Mouse (Mus musculus) c-Kit-positive CD71-positive TER-119-positive erythroid progenitor cells, embryonic 14.5 days (primary cell): ENCODE measurements around the gene Matn4.

Source experiments
- DNase-seq: peaks from one replicate; pipeline ENCODE4 v3.0.0-alpha.2; 2013; ENCODE audit warnings: low spot score

Gene Matn4

DNA sequence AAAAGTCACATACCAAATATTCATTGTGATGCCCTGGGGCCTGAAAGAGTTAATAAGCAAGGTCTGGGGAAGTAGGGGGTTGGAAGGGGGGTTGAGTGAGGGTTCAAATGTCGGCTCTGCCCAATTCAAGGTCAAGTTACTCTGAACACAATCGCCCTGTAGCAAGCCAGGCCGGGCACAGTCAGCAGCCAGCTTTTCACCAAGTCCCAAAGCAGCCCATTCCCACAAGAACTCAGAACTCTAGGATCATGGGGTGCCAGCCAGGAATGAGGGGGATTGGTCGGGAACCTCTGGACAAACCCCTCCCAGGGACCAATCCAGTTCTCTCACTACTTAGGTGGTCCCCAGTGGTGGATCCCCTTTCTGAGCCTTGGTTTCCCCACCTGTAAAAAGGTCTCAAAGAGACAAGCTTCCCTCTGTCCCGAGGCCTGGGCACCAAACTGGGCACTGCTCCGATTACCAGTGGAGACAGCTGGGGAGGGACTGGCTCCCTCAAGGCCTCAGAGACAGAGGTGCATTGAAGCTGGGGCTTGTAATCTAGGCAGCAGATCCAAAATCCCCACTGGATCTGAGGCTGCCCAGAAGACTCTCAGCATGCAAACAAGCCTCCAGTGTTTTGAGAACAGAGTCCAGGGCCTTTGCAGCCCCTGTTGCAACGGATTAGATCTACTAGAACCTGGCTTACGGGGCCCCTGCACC, 31.4 kb upstream of the Matn4 start:
- DNase-seq = no peak

DNA sequence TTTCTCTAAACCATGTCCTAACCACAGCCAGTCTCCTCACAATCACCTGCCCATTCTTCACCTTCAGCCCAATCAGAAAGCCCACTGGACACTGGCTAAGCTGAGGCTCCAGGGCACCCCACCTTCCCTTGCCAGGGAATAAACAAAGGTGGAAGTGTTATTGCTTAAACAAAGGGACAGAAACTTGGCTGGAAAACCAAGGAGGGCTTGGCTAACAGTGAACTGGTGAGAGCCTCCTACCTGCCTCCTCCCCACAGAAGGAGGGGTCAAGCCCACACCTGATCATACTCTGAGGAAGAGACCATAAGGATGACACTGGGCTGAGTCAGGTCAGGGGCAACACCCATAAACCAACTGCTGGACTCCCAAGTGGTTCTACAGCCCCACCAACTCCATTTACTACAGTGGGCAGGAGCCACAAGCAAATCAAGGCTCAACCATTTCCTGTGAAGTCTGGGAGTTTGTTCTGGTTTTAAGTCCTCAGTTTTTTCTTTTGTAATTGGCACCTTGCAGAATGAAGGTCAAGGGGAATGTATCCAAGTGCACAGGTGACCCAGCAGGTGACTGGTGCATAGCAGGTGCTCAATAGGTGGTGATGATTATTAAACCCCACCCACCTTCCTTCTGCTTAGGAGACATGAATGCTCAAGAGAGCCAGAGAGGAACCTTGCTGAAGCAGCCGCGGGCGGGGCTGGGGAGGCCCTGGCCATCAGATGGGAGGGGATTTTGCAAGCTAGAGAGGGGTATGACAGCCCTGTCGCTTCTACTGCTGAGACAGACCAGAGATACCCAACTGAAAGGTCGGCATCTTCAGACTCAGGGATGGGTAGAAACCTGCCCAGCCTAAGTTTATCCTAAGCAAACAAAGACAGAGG, 30.5 kb upstream of the Matn4 start:
- no peak for DNase-seq

DNA sequence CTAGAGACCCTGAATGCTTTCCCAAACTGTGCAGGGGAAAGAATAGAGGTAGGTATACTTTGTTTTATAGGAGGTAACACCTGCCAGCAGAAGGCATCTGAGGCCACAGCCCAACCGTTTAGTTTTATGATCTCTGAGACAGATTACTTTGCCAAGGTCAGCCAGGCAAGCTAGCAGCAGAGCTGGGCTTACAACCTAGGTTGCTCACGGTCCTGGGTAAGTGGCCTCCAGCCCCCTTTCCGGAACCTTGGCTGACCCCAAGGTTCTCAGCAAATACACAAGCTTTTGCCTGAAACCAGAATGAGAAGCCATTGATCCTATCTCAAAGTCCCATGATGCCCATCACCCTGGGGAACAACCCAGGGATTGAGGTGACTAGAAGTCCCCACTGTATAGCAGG, 29.7 kb upstream of the Matn4 start:
- DNase-seq = no peak

DNA sequence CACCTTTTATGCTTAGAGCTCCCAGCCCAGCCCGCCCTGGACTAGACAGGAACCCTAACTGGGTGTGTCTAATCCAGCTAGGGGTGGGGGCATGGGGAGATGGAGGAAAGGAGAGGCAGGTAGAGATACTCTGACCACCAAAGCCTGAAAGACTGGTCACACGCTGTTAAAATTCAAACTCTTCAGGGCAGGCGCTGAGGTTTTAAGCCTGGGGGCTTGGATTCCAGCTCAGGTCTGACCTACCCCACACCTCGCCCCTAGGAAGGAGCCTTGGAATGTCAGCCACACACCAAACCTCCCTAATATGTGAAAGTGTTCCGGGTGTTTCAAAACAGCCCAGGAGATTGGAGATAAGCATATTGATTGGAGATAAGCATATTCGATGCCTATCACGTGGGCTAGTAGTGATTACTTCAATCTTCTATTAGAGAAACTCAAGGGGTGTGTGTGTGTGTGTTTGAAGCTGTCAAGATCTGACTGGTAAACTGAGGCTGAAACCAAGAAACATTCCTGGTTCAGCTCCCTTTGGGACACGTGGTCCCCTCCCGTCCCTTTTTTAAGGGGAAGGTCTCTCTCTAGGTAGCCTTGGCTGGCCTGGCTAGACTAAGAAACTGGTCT, 28.4 kb upstream of the Matn4 start:
- DNase-seq = no peak

DNA sequence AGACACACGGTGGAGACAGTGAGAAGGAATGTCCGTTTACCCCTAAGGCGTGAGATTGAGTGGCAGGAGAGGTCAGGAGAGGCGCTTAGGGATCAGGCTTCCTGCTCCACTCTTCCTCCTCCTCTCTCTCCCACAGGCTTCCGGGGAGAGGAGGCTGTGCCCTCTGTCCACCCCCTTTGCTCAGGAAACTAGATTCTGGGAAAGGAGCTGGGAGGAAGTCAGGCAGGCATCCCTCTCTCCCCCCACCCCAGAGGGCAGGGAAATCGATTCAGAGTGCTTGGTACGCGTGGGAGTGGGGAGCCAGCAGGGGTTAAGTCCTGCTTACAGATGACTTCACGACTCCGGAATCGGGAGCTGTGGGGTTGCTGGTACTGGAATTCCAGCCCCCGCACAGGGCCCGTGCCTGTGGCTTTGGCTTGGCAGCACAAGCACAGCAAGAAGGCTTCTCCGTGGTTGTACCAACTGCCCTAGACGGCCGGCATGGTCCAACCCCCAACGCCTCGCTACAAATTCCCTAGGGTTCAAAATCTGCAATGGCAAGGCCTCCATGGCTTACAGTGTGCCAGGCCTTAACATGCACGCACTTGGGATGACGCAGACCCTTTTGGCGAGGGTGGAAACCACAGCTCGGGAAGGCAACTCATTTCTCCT, 27.7 kb upstream of the Matn4 start:
- no peak for DNase-seq

DNA sequence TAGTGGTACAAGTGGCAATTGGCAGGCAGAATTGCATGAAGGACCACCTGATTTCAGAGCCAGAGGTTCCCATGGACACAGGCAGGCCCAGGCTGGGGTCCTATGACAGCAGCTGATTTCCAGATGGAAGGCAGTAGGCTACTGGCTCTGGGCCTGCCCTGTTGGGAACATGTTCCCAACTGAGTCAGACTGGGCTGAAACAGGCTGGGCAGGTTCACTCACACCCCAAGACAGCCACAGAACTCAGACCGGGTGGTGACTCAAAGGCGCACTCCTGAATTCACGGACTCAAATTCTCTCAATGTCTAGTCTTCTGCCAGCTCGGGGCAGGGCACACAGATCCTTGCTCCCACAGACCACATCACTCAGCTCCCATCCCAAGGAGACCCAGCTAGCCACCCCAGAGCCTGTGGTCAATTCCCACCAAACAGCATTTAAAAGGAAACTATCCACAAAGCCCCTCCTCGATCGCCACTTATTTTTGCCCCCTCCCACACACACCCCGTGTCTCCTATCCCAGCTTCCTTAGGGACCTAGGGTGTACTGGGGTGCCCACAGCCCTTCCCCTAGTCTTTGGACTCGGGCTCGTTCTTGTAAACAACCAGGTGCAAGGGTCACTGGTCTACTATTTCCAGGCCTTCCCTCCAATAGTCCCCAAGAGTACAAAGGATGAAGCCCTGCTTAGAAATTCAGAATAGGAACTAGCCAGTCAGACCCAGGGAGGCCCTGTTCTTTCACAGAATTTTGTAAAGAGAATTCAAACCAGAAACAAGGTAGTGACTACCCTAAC, 26.9 kb upstream of the Matn4 start:
- no peak for DNase-seq

DNA sequence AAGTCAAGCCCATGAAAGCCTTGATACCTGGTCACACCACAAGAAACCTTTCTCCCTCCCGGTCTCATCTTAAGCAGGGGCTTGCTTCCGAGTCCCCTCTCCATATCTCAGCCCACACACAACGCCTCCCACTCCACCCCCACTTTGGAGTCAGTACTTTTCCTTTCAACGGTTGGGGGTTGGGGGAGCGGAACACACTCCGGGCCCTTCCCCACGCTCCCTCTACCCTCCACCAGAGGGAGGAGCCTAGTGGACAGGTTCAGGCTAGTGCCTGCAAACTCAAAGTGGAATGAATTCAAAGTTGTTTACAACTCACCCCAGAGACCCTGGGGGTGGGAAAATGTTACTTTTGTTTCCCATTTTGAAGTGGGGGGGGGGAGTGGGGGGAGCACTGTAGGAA, 25.7 kb upstream of the Matn4 start:
- no peak for DNase-seq

DNA sequence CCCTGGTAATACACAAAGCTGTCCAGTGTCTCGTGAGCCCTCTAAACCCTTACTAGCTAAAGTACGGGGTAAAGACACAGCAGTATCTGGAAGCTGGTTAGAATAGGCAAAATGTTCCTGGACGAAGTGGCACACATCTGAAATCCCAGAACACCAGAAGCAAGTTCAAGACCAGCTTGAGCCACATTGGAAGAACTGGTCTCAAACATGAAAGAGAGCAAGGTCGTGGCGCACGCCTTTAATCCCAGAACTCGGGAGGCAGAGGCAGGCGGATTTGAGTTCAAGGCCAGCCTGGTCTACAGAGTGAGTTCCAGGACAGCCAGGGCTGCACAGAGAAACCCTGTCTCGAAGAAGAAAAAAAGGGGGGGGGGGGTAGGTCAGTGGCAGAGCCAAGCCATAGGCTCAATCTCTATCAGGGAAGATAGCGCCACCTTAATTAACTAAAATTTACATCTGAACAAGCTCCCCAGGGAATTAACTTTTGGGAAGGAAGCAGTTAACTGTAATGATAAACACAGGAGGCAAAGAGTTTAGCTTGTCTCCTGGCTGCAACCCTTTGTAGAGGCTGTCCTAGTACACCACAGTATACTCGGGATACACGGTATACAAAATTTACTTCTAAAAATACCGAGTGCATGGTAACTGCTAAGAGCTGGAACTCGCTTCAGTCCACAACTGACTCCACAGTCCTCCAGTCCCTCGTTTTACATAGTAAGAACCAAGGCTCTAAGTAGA, 25.1 kb upstream of the Matn4 start:
- no peak for DNase-seq

DNA sequence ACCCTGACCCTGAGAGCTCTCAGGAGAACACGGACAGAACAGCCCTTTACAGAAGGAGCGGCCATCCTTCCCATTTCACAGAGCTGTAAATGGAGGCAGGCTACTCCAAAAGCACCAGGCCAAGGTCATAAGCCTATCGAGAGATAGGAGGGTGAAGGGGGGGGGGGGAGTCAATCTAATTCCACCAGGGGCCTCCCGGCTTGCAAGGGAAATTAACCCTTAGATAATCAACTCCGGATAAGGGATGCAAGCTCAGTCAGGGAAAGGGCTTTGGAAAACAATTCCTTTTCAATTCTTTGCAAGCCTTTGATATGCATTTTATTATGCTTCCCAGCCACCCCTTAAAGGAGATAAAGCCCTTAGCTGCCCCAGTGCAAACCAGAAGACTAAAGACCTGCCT, 23.5 kb upstream of the Matn4 start:
- no peak for DNase-seq

DNA sequence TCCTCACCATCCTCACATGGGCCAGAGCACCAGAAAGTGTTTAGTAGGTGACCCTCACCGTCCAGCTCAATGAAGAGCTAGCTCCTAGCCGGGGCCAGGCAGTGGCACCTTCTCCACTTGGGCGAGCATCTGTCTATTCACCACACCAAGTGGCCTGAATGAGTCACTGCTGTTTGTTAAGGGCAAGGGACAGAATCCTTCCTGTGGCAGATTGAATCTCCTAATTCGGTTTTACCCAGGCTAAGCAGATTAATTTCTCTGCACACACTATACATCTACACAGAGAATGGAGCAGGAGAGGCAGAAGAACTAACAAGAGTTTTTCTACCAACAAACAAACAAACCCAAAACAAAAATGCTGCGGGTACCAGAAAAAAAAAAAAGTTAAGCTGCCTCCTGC, 22.0 kb upstream of the Matn4 start:
- DNase-seq = no peak

DNA sequence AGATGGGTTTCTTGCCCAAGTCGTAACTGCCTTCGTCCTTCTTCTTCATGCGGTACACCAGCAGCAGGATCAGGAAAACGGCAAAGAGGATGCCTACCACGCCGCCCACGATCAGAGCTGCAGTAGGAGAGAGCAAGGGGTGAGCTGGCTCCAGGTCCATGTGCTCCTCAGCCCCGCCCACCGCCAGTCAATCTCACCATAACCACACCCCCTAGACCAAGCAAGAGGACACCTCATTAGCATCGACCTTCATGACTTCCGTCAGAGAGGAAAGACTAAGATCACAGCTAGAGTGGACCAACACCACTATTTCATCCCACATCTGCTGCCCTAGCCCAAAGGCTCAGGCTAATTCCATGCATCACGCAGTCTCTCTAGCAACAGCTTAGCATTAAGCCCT, 21.2 kb upstream of the Matn4 start:
- no peak for DNase-seq

DNA sequence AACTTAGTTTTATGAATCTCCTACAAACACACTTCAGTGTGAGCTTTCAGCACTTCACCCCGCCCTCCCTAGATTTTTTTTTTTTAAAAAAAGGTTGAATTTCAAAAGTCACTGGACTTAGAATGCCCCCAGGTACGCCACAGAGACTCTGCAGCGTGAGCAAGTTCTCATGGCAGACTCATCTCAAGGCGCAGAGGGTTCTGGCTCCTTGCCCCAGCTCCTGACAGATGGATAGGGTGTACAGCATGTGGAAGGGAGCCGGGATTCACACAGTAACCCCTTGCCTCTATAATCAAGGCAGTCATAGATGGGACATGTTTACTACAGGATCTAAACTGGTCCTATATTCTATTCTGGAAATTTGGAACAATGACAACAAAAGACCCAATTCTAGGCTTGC, 20.4 kb upstream of the Matn4 start:
- DNase-seq = no peak

DNA sequence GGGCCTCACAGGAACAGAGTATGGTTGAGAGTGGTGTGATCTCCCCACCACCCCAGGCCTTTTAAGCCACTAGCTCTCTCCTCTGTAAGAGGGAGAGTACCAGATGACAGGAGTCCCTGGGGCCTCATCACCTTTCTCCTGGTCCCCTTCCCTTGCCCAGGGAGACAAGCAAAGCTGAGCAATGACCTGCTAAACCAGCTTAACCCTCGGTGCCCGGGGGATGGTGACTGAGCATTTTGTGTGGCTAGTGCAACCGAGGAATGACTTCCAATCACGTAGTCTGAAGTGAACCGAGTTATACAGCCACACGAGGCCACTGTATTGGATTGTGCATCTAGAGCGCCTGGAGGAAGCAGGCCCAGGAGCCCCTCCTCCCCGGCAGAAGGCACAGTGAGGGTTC, 19.4 kb upstream of the Matn4 start:
- no peak for DNase-seq

DNA sequence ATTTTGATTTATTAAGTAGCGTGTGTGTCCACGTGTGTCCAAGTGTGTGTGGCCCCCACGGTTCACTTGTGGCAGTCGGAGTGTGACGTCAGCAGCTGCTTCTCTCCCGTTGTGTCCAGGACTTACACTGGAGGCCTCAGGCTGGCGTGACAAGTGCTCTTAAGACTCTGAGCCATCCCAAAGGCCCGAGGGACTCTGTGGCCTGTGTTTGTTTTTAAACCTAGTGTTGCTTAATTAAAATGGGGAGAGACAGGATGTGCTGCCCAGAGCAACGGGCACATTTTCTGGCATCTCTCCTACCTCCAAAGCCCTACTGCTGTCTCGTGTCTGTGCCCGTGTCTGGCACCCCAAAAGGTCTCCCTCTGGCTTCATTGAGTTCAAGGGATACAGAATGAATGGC, 18.5 kb upstream of the Matn4 start:
- no peak for DNase-seq

DNA sequence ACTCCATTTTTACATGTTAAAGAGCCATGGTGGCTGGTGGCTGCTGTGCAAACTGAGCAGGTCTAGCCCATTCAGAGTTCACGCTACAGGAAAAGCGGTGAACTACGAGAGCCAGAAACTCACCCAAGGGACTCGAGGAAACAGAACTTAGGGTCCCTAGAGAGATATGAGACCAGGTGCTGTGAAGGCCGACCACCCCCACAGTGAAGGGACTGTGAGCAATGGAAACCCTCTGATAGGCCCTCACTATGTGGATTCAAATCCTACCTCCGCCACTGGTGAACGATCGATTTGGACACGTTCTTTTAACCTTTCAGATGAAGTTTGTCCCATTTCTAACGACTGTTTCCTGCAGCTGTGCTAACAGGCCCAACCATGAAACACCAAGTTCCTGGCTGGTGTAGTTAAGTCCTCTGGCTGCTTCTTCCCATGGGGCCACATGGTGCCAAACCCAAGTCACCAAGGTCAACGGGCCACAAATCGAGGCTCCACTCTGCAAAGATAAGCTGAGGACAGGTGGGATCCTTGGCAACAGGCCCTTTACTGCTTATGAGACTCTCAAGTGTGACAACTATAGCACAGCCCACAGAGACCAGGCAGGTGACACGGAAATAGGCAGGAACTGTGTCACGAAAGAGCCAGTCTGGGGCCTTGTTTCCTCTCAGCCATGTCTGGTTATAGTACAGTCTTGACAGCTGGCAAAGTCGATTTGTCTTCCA, 17.9 kb upstream of the Matn4 start:
- no peak for DNase-seq

DNA sequence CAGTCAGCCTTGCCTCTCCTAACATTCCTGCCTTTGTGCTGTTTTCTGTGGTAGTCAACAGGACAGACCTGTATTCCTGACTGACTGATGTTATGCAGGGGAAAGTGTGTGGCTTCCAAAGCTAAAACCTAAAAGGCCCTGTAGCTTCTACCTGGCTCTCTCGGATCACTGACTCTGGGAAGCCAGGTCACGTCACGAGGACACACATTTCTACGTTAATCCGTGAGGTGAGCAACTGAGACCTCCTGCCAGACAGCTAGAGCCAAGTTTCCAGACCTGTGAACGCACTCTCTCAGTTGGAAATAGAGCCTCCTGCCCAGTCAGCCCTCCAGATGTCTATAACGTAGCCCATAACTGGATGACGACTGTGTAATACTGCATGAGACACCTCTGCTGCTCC, 17.0 kb upstream of the Matn4 start:
- no peak for DNase-seq

DNA sequence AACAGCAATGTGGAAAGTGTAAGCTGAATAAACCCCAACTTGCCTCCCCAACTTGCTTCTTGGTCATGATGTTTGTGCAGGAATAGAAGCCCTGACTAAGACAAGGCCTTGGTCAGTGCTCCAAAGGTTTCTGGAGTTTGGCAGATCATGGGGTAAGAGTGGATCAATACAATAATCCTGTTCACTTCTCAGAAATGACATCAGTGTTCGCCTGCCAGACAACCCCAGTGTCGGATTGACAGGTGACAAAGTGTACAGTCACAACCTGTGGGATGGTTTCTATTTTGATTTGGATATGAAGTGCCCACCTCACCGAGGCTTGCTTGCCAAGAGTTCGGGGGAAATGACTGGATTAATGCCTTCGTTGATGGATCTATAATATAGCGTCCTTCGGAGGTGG, 16.3 kb upstream of the Matn4 start:
- no peak for DNase-seq

DNA sequence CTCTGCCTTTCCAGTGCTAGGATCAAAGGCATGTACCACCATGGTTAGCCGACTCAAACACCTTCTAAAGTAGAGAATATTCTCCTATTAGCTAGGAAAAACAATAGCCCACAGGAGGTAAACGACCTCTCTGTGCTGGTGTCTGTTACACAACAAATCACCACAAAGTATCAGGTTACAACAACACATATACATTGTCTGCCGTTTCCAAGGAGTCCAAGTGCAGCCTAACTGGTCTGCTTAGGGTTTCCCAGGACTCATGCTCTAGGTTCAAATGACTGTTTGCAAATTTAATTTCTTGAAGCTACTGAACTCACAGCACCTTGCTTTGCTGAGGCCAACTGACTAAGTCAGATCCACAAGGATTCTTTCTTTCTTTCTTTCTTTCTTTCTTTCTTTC, 14.5 kb upstream of the Matn4 start:
- DNase-seq = no peak

DNA sequence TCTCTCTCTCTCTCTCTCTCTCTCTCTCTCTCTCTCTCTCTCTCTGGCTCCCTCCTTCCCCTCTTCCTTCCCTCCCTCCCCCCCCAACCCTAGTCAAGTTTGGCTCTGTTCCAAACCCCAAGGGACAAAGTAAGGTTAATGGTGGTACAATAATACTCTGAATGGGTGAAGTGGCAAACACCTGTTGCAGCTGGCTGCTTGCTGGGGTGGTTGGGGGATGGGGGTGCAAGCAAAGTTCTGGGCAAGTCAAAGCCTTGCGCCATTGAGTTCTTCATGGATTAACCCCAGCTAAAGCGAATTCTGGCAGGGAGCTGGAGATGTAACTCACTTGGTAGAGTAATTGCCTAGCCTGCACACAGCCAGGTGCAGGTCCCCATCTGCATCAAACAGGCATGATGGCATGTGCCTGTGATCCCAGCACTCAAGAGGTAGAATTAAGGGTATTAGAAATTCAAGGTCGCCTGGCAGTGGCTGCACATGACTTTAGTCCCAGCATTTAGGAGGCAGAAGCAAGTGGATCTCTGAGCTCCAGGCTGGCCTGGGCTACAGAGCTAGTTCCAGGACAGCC, 13.4 kb upstream of the Matn4 start:
- no peak for DNase-seq

DNA sequence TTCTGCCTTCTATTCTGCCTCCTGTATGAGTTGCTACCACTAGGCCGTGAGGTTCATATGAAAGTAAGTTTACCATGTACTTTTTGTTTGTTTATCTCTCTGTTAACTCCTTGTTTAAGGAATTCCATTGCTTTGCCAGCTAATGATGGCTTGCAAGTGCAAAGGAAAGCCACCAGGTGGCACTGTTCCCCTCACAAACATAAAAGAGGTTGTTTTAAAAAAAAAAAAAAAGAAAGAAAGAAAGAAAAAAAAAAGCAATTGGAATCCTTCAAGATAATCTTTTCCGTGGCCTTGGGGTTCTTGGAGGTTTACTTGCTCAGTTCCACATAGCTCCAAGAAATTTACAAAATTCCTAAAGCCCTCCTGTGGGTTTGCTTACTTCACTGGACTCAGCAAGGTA, 12.2 kb upstream of the Matn4 start:
- DNase-seq = peak; percentile 5
